Mouse (Mus musculus) neural tube, embryonic 14.5 days (tissue): ENCODE measurements around the gene Ttc13. TPM values are rescaled to one million over a fixed set of nuclear protein-coding genes. Genes with fewer than 3 reads are reported as not detected.

Experiments
- ATAC-seq: fragments of 200-750 bp; cut with Nextera tagmentation; 2 replicates; pipeline ENCODE4 v1.8.0; 2017; ENCODE audit warnings: low read depth, mild to moderate bottlenecking, moderate TSS enrichment, moderate library complexity
- H3K27ac ChIP-seq: fragments of 300-500 bp; sonication (generic); 2 replicates; pipeline ENCODE4 v1.5.1; 2014; ENCODE audit warnings: low read depth, mild to moderate bottlenecking, control low read depth, low read length, moderate library complexity, mixed read lengths
- H3K27me3 ChIP-seq: fragments of 300-500 bp; sonication (generic); 2 replicates; pipeline ENCODE4 v1.6.1; 2014; ENCODE audit warnings: low read length; ENCODE audit not compliant: control insufficient read depth, insufficient read depth
- H3K36me3 ChIP-seq: fragments of 300-500 bp; sonication (generic); 2 replicates; pipeline ENCODE4 v1.6.1; 2014; ENCODE audit warnings: low read length, mixed read lengths; ENCODE audit not compliant: control insufficient read depth, insufficient read depth
- H3K4me1 ChIP-seq: fragments of 300-500 bp; sonication (generic); 2 replicates; pipeline ENCODE4 v1.6.1; 2014; ENCODE audit warnings: low read length; ENCODE audit not compliant: control insufficient read depth, insufficient read depth
- H3K4me2 ChIP-seq: fragments of 300-500 bp; sonication (generic); 2 replicates; pipeline ENCODE4 v1.6.1; 2014; ENCODE audit warnings: mild to moderate bottlenecking, low read depth, low read length, control low read depth
- H3K4me3 ChIP-seq: fragments of 300-500 bp; sonication (generic); 2 replicates; pipeline ENCODE4 v1.5.1; 2014; ENCODE audit warnings: low read depth, low read length, control low read depth, mixed read lengths
- H3K9ac ChIP-seq: fragments of 300-500 bp; sonication (generic); replicated peaks from 2 replicates; pipeline ENCODE4 v1.6.1; 2014; ENCODE audit warnings: low read depth, mild to moderate bottlenecking, control low read depth, low read length, mixed read lengths
- H3K9me3 ChIP-seq: fragments of 300-500 bp; sonication (generic); 2 replicates; pipeline ENCODE4 v1.6.1; 2016; ENCODE audit warnings: low read length; ENCODE audit not compliant: control insufficient read depth
- WGBS: fragments of 180-500 bp; shearing (Covaris S2); extraction: QIAGEN DNeasy Blood & Tissue Kit; methylation state at CpG from one replicate; pipeline ENCODE4 v1.1.7; 2014; 5-methylcytosine and 5-hydroxymethylcytosine counted together
- polyA plus RNA-seq: library from polyadenylated mRNA; unstranded; fragments of >200 nt; fragmentation: Nextera tagmentation; extraction: Ambion mirVana; gene quantifications from 2 replicates; pipeline ENCODE4 v1.2.1, GENCODE M21; 2014

Gene Ttc13
- polyA plus RNA-seq: 70.9 and 73.9 TPM in 2 replicates

GRCm38 (mm10) chr8:124721862-124722515 is at the start of gene Ttc13, which contains the start of gene Arv1:
Gene Ttc13, minus strand, starts transcription at chr8:124721983.
Gene Arv1, plus strand, starts transcription at chr8:124722139.
- peak; percentile 100 for ATAC-seq
- peak within 1 kb of the TSS; percentile 89 for H3K4me3 ChIP-seq
- peak within 1 kb of the TSS; percentile 60; the same call in 1 of the 2 replicates for H3K27ac ChIP-seq
- H3K27me3 ChIP-seq: no peaks in the 10 kb centered on the region
- under 1% methylated on average over 59 of the region's 59 CpGs for WGBS
- peak within 1 kb of the TSS; percentile 85 for H3K9ac ChIP-seq
- H3K4me2 ChIP-seq: peak within 1 kb of the TSS; percentile 89
- H3K4me1 ChIP-seq: peaks cover 21% of the 10 kb centered on the region
- H3K9me3 ChIP-seq: no peaks in the 10 kb centered on the region
- peaks cover 6% of the 10 kb centered on the region; the same call in 1 of the 2 replicates for H3K36me3 ChIP-seq

- no peaks in the 10 kb centered on the region for H3K9me3 ChIP-seq
- H3K4me2 ChIP-seq: no peak overlapping the region
- no peaks in the 10 kb centered on the region for H3K27me3 ChIP-seq
- no peak overlapping the region for H3K9ac ChIP-seq
- no peaks in the 10 kb centered on the region for H3K4me1 ChIP-seq
- H3K4me3 ChIP-seq: no peak overlapping the region
- WGBS: 55% methylated on average over 7 of the region's 7 CpGs
- no peak overlapping the region for H3K27ac ChIP-seq
- no peaks in the 10 kb centered on the region for H3K36me3 ChIP-seq
- no peak for ATAC-seq
These were observed 41.3 kb upstream of the Ttc13 start for GRCm38 (mm10) chr8:124763061-124763460.

GRCm38 (mm10) chr8:124758544-124758943 is 36.8 kb upstream of the Ttc13 start:
- H3K4me1 ChIP-seq: no peaks in the 10 kb centered on the region
- 0 out of 2 replicates have a peak, but pooled peaks cover 2% of the 10 kb centered on the region for H3K27me3 ChIP-seq
- no peak overlapping the region for H3K4me2 ChIP-seq
- H3K9ac ChIP-seq: no peak overlapping the region
- H3K27ac ChIP-seq: no peak overlapping the region
- no peak for ATAC-seq
- WGBS: 42% methylated on average over 3 of the region's 3 CpGs
- H3K36me3 ChIP-seq: no peaks in the 10 kb centered on the region
- no peak overlapping the region for H3K4me3 ChIP-seq
- no peaks in the 10 kb centered on the region for H3K9me3 ChIP-seq

DNA sequence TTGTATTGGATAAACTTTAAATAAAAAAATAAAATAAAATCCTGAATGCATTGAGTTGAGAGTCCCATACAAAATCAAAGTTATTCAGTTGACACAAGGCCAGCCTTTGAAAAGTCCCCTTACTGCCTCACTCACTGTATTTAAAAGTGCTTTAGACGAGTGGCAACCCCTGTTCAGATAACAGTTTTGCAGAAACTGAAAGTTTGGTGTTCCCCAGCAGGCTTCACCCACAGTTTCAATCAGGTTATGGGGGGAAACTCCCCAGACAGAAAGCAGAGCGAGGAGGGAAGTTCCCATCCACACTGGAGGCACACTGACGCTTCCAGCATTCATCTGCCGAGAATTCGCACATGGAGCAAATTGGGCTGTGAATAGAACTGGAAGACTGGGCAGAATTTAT is 34.8 kb upstream of the Ttc13 start:
- H3K27ac ChIP-seq: no peak overlapping the region
- peaks cover 3% of the 10 kb centered on the region; the same call in 1 of the 2 replicates for H3K4me1 ChIP-seq
- ATAC-seq: no peak
- H3K36me3 ChIP-seq: no peaks in the 10 kb centered on the region
- WGBS: 69% methylated on average over 5 of the region's 5 CpGs
- H3K4me2 ChIP-seq: no peak overlapping the region
- no peak overlapping the region for H3K9ac ChIP-seq
- no peaks in the 10 kb centered on the region for H3K9me3 ChIP-seq
- H3K4me3 ChIP-seq: no peak overlapping the region
- peaks cover 10% of the 10 kb centered on the region for H3K27me3 ChIP-seq

DNA sequence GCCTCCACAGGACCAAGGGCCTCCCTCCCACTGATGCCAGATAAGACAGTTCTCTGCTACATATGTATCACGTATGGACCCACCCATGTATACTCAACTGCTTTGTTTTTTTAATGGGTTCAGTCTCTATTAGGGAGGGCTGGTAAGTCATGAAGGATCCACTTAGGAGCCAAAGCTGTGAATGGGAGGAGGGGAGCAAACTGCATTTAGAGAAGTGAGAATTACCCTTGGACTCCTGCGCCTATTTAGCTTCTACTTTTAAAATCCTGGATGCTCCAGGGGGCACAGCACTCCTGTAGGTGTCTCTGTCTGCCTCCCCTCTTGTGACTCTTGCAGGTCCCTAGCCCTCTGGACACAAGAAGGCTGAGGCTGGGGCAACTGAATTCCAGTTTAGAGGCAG is 34.4 kb upstream of the Ttc13 start:
- Histone ChIP-seq H3K4me2 (no peak overlapping the region), H3K4me1 (peaks cover 7% of the 10 kb centered on the region; the same call in 1 of the 2 replicates), H3K9ac (no peak overlapping the region), H3K9me3 (no peaks in the 10 kb centered on the region), H3K36me3 (no peaks in the 10 kb centered on the region), H3K27ac (no peak overlapping the region), H3K27me3 (peaks cover 14% of the 10 kb centered on the region), H3K4me3 (no peak overlapping the region)
- WGBS: 61% methylated on average over 2 of the region's 2 CpGs
- ATAC-seq: no peak

DNA sequence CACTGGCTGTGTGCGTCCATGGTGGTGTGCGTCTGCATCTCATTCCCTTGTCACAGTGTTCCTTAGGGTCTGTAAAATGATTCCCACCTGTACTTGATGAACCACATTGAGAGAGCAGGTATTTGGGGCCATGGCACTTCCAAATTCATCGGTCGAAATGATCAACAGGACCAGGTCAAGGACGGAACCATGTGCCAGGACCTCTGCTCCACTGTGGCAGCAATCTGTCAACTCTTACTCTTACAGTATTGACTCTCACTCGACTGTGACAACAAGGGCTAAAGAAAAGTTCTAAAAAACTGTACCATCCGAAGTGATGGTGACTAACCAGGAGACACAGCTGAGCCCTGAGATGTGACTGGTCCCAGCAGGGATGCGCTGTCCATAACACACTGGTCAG is 33.7 kb upstream of the Ttc13 start:
- no peak overlapping the region for H3K4me2 ChIP-seq
- H3K4me3 ChIP-seq: no peak overlapping the region
- peaks cover 19% of the 10 kb centered on the region for H3K27me3 ChIP-seq
- no peaks in the 10 kb centered on the region for H3K9me3 ChIP-seq
- 91% methylated on average over 8 of the region's 8 CpGs for WGBS
- no peak for ATAC-seq
- H3K4me1 ChIP-seq: peaks cover 8% of the 10 kb centered on the region; the same call in 1 of the 2 replicates
- H3K9ac ChIP-seq: no peak overlapping the region
- H3K36me3 ChIP-seq: no peaks in the 10 kb centered on the region
- H3K27ac ChIP-seq: no peak overlapping the region

DNA sequence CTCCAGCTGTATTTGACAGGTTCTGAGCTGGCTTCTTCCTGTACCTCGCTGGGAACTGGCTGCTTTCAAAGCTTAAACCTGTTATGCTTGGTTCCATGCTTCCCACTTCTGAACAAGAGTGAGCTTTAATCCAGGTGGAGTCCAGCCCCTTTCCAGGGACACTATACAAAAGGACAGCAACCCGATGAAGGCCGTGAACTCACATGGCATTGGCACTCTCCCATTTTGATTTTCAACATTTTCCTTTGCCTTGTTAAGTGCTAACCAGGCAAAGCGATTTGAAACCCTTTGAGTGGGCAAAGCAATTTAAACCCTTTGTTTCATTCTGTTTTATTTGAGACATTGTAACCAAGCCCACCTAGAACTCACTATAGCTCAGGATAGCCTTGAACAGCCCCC is 33.0 kb upstream of the Ttc13 start:
- H3K27me3 ChIP-seq: peaks cover 26% of the 10 kb centered on the region
- H3K27ac ChIP-seq: no peak overlapping the region
- WGBS: 51% methylated on average over 4 of the region's 4 CpGs
- peaks cover 8% of the 10 kb centered on the region; the same call in 1 of the 2 replicates for H3K4me1 ChIP-seq
- H3K36me3 ChIP-seq: no peaks in the 10 kb centered on the region
- H3K4me3 ChIP-seq: no peak overlapping the region
- no peak overlapping the region for H3K4me2 ChIP-seq
- no peaks in the 10 kb centered on the region for H3K9me3 ChIP-seq
- no peak for ATAC-seq
- H3K9ac ChIP-seq: no peak overlapping the region

- Histone ChIP-seq H3K4me1 (peaks cover 8% of the 10 kb centered on the region; the same call in 1 of the 2 replicates), H3K27me3 (peaks cover 28% of the 10 kb centered on the region), H3K27ac (no peak overlapping the region), H3K4me2 (no peak overlapping the region), H3K36me3 (no peaks in the 10 kb centered on the region), H3K9ac (no peak overlapping the region), H3K4me3 (no peak overlapping the region), H3K9me3 (no peaks in the 10 kb centered on the region)
- WGBS: 20% methylated on average over 11 of the region's 11 CpGs
- ATAC-seq: no peak
These were observed 32.5 kb upstream of the Ttc13 start for GRCm38 (mm10) chr8:124754101-124754791.

DNA sequence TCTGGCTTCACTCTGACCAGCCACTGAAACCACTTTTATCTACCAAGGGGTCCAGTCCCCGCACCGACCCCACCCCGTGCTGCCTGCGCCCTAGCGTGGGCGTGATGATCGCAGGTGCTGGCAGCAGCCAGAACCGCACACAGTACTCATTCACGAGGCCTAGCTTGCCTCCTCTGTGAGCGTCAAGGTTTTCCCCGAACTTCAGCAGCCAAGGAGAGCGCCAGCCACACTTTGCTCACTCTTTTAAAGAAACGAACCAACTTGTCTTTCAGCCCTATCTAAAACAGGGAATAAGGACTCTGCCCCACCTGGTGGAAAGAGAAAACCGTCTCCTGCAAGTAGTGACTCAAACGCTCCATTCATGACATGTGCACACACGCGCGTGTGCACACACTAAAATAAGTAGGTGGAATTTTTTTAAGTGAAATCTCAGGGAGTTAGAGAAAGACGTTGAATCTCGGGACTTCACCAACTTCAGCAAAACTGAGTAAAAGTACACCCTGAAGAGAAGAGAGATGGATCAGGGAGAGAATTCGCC is 30.6 kb upstream of the Ttc13 start:
- no peak overlapping the region for H3K9ac ChIP-seq
- no peaks in the 10 kb centered on the region for H3K36me3 ChIP-seq
- H3K27ac ChIP-seq: no peak overlapping the region
- no peak for ATAC-seq
- no peaks in the 10 kb centered on the region for H3K9me3 ChIP-seq
- H3K4me3 ChIP-seq: no peak overlapping the region
- 31% methylated on average over 21 of the region's 21 CpGs for WGBS
- peaks cover 28% of the 10 kb centered on the region for H3K27me3 ChIP-seq
- H3K4me2 ChIP-seq: no peak overlapping the region
- H3K4me1 ChIP-seq: peaks cover 8% of the 10 kb centered on the region; the same call in 1 of the 2 replicates
